Mouse (Mus musculus) right cerebral cortex, postnatal 10 days (tissue): ENCODE measurements around the gene Itpkb.

Experiments used
- DNase-seq, 2 experiments: peaks; one replicate each; pipeline ENCODE4 v3.0.0; 2021; ENCODE audit warnings: low spot score in 2 of 2

Itpkb gene

GRCm38 (mm10) chr1:180343434-180344210 lies 13.3 kb downstream of the Itpkb start:
- no peak for DNase-seq

GRCm38 (mm10) chr1:180345098-180345497 lies 14.8 kb downstream of the Itpkb start:
- DNase-seq: no peak

- DNase-seq: no peak
Observed at GRCm38 (mm10) chr1:180347059-180347458, 16.8 kb downstream of the Itpkb start.

- DNase-seq: no peak
Observed at GRCm38 (mm10) chr1:180347907-180348306, 17.6 kb downstream of the Itpkb start.

- no peak for DNase-seq
Observed at GRCm38 (mm10) chr1:180349090-180349489, 18.8 kb downstream of the Itpkb start.

- no peak for DNase-seq
Observed at GRCm38 (mm10) chr1:180352258-180352657, 22.0 kb downstream of the Itpkb start.

- DNase-seq: no peak
Observed at GRCm38 (mm10) chr1:180354129-180354528, 23.8 kb downstream of the Itpkb start.

- no peak for DNase-seq
Observed at GRCm38 (mm10) chr1:180354976-180355730, 24.9 kb downstream of the Itpkb start.

- DNase-seq: no peak
Observed at GRCm38 (mm10) chr1:180356176-180356575, 25.9 kb downstream of the Itpkb start.

- no peak for DNase-seq
Observed at GRCm38 (mm10) chr1:180356857-180357256, 26.6 kb downstream of the Itpkb start.

GRCm38 (mm10) chr1:180357893-180358331 lies 27.6 kb downstream of the Itpkb start:
- no peak for DNase-seq

- DNase-seq: no peak
Observed at GRCm38 (mm10) chr1:180358466-180358865, 28.2 kb downstream of the Itpkb start.

- no peak for DNase-seq
Observed at GRCm38 (mm10) chr1:180359311-180359710, 29.0 kb downstream of the Itpkb start.

GRCm38 (mm10) chr1:180362176-180362575 lies 31.9 kb downstream of the Itpkb start:
- DNase-seq: no peak

GRCm38 (mm10) chr1:180362844-180363243 lies 32.6 kb downstream of the Itpkb start:
- DNase-seq: no peak

GRCm38 (mm10) chr1:180363317-180363716 lies 33.0 kb downstream of the Itpkb start:
- no peak for DNase-seq

GRCm38 (mm10) chr1:180364005-180364404 lies 33.7 kb downstream of the Itpkb start:
- no peak for DNase-seq

- no peak for DNase-seq
Observed at GRCm38 (mm10) chr1:180364720-180365119, 34.4 kb downstream of the Itpkb start.

- DNase-seq: peak; percentile 96
Observed at GRCm38 (mm10) chr1:180365180-180365810, 35.0 kb downstream of the Itpkb start.

GRCm38 (mm10) chr1:180365983-180366811 lies 35.9 kb downstream of the Itpkb start:
- DNase-seq: no peak

- no peak for DNase-seq
Observed at GRCm38 (mm10) chr1:180367045-180367619, 36.8 kb downstream of the Itpkb start.
